Mouse (Mus musculus) MEL (cell line): ENCODE measurements around the gene Extl1.
A peak's percentile ranks its signal among the peaks of the same experiment; 100 is the strongest.

Source experiments
- ELF1 ChIP-seq: IDR thresholded peaks from 2 replicates; pipeline ENCODE4 v1.6.1; 2014; ENCODE audit warnings: low read depth, mild to moderate bottlenecking, inconsistent platforms, low read length, improper control_type of control experiment, moderate library complexity
- MAFK ChIP-seq: IDR thresholded peaks from 2 replicates; pipeline ENCODE4 v1.6.1; 2011; ENCODE audit warnings: low read depth, mild to moderate bottlenecking, low read length, improper control_type of control experiment, borderline replicate concordance
- MAX ChIP-seq: IDR thresholded peaks from 2 replicates; pipeline ENCODE4 v1.6.1; 2011; ENCODE audit warnings: low read length, improper control_type of control experiment
- POLR2A ChIP-seq, 2 experiments: IDR thresholded peaks; 2 replicates each; pipeline ENCODE4 v1.6.1; 2011 to 2012; ENCODE audit warnings: low read length in 2 of 2, mild to moderate bottlenecking in 2 of 2, control low read depth in 1 of 2, improper control_type of control experiment in 1 of 2, low read depth in 1 of 2, moderate library complexity in 1 of 2; ENCODE audit not compliant: control insufficient read depth in 1 of 2, insufficient read depth in 1 of 2, poor library complexity in 1 of 2
- SMC3 ChIP-seq: IDR thresholded peaks from 2 replicates; pipeline ENCODE4 v1.6.1; 2011; ENCODE audit warnings: low read depth, low read length, improper control_type of control experiment
- ZNF384 ChIP-seq: IDR thresholded peaks from 2 replicates; pipeline ENCODE4 v1.6.1; 2012; ENCODE audit warnings: low read depth, mild to moderate bottlenecking, inconsistent platforms, low read length, improper control_type of control experiment

DNA sequence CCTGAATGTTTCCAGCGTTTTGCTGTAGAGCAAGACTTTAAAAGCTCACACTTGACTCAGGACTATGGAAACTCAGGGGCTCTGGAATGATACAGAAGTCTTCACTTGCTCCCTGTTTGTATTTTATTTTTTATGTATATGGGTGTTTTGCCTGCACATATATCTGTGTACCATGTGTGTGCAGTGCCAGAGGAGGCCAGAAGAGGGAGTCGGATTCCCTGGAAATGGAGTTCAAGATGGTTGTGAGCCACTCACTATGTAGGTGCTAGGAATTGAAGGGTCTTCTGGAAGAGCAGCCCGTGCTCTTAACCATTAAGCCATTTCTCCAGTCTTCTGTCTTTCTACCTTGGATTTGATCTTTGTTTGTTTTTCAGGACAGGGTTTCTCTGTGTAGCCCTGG is 62.1 kb downstream of the Extl1 start:
- TF ChIP-seq ELF1 (no peak), ZNF384 (no peak), MAFK (no peak), MAX (no peak), SMC3 (peak; percentile 60), POLR2A (IDR thresholded peaks at IDR 0.05; ENCODE audit: control insufficient read depth in 1 of 2, insufficient read depth in 1 of 2, low read depth in 1 of 2, low read length in 2 of 2, poor library complexity in 1 of 2) (no peak)
